Mouse (Mus musculus): ENCODE results near the gene Diras1. TPM values are rescaled to one million over a fixed set of nuclear protein-coding genes. Genes with fewer than 3 reads are reported as not detected.
A peak's percentile ranks its signal among the peaks of the same experiment; 100 is the strongest.

Gene Diras1
- polyA plus RNA-seq, 1 experiment, result 0.06 TPM

DNA sequence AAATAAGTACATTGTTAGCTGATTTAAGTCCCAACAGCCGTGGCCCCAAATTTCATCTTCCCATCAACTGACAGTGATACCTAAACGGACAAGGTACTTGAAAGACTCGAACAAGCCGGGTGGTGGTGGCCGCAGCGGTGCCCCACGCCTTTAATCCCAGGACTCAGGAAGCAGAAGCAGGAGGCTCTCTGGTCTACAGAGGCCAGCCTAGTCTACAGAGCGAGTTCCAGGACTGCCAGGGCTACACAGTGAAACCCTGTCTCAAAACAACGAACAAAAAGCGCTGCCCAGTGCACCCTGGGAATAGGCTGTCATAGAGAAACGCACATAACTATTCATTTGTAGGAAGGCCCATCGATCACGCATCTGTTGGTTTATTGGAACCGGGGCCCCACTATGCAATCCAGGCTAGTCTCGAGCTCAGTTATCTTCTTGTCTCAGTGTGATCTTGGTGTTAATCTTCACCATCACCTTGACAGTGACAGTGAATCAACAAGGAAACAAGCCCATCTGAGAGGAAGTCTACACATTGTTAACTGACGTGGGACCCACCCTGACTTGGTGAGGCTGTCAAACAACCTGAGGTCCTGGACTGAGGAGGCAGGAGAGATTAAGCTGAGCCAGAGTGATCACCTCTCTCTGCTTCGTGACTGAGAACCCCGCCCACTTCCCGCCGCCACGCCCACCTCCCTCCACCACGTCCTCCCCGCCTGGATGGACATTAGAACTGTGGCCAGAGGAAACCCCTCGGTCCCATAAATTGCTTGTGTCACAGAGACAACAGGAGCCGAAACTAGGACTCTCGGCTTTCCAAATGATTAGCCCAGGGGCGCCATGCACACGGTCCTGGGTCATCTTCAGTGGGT is 25.0 kb downstream of the Diras1 start:
- peaks cover 44% of the 10 kb centered on the region for H3K27me3 ChIP-seq (replicated peaks)
- H3K4me1 ChIP-seq, result peaks cover 58% of the 10 kb centered on the region
- TF ChIP-seq GATA1 (IDR thresholded peaks at IDR 0.05; ENCODE audit: borderline replicate concordance, low read length) (no peak), FLI1 (IDR thresholded peaks at IDR 0.05; ENCODE audit: low read length) (no peak)
- H3K9me3 ChIP-seq, result 0 out of 2 replicates have a peak, but pooled peaks cover 4% of the 10 kb centered on the region
- H3K36me3 ChIP-seq (replicated peaks; ENCODE audit: low read length), result no peaks in the 10 kb centered on the region
- no peak overlapping the region for H3K4me3 ChIP-seq (replicated peaks)

DNA sequence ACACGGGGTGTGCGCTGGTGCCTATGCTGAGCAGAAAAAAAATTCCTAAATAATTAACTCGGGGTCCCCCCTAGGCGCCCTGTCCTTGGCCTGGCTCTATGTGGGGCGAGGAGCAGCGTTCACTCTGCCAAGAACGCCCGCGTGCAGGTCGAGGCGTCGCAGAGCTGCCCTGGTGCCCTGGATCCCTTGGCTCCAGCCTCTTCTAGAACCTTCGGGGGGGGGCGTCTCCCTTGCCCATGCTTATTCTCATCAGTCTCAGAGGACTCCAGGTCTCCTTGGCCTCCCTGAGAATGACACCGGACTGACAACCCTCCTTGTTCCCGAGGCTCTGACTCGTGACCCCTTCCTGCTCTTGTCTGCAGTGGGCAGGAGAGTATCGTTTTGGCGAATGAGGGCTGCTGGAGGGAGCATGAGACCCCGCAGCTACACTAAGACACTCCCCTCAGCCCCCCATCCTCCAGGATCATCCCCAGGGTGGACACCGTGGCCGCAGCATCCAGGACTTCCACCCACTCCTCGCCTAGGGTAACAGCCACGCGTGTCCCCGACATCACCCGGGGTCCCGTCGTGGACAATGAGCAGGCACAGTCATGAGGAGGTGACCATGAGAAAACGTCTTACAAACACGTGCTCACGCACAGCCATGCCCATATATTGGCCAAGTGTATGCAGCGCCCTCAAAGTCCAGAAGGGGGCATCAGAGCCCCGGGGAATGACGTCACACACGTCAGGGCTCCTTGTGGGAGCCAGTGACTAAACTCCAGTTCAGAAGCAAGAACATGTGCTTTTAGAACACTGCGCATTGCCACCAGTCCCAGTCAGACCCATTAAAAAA is 25.9 kb downstream of the Diras1 start:
- H3K4me3 ChIP-seq (replicated peaks), result peak overlapping the region; percentile 86
- no peaks in the 10 kb centered on the region for H3K36me3 ChIP-seq (replicated peaks; ENCODE audit: low read length)
- peaks cover 59% of the 10 kb centered on the region for H3K4me1 ChIP-seq
- 0 out of 2 replicates have a peak, but pooled peaks cover 4% of the 10 kb centered on the region for H3K9me3 ChIP-seq
- TF ChIP-seq FLI1 (IDR thresholded peaks at IDR 0.05; ENCODE audit: low read length) (no peak), GATA1 (IDR thresholded peaks at IDR 0.05; ENCODE audit: borderline replicate concordance, low read length) (no peak)
- peaks cover 44% of the 10 kb centered on the region for H3K27me3 ChIP-seq (replicated peaks)

DNA sequence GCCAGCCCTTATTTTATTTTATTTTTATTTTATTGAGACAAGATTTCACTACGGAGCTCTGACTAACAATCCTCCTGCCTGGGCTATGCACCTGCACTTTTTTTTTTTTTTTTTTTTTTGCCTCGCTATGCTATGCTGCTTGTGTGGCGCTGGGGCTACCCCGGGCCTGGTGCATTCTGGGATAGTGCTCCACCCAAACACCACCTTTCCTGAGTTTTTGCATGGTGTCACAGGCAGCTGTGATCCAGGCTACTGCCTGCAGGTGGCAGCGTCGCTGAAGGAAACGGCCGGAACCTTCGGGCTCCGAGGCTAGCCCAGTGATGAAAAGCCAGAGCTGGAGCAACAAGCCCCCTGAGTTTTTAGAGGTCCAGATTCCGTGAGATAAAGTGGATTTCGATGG is 26.7 kb downstream of the Diras1 start:
- TF ChIP-seq GATA1 (IDR thresholded peaks at IDR 0.05; ENCODE audit: borderline replicate concordance, low read length) (no peak), FLI1 (IDR thresholded peaks at IDR 0.05; ENCODE audit: low read length) (no peak)
- H3K36me3 ChIP-seq (replicated peaks; ENCODE audit: low read length), result no peaks in the 10 kb centered on the region
- H3K27me3 ChIP-seq (replicated peaks), result peaks cover 44% of the 10 kb centered on the region
- no peak overlapping the region for H3K4me3 ChIP-seq (replicated peaks)
- H3K4me1 ChIP-seq, result peaks cover 53% of the 10 kb centered on the region
- 0 out of 2 replicates have a peak, but pooled peaks cover 4% of the 10 kb centered on the region for H3K9me3 ChIP-seq

DNA sequence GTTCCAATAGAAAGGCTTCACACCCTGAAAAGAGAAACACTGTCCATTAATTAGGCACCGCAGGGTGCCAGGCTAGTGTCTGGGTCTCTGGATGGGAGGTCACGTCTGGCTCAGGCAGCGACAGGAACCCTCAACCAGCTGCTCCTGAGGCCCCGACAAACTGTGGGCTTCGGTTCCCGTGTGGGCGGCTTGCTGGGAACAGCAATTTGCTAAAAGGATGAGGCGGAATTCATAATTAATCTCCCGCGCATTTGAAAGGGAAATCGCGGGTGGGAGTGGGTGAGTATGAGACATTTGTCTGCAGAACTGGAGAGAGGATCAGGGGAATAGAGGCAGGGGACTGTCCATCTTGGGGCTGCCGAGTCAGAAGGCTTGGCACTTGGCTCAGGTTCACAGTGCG is 27.4 kb downstream of the Diras1 start:
- Histone ChIP-seq H3K4me1 (peaks cover 53% of the 10 kb centered on the region), H3K36me3 (replicated peaks; ENCODE audit: low read length) (no peaks in the 10 kb centered on the region), H3K9me3 (0 out of 2 replicates have a peak, but pooled peaks cover 4% of the 10 kb centered on the region), H3K4me3 (replicated peaks) (no peak overlapping the region), H3K27me3 (replicated peaks) (peaks cover 47% of the 10 kb centered on the region)
- TF ChIP-seq FLI1 (IDR thresholded peaks at IDR 0.05; ENCODE audit: low read length) (no peak), GATA1 (IDR thresholded peaks at IDR 0.05; ENCODE audit: borderline replicate concordance, low read length) (no peak)

DNA sequence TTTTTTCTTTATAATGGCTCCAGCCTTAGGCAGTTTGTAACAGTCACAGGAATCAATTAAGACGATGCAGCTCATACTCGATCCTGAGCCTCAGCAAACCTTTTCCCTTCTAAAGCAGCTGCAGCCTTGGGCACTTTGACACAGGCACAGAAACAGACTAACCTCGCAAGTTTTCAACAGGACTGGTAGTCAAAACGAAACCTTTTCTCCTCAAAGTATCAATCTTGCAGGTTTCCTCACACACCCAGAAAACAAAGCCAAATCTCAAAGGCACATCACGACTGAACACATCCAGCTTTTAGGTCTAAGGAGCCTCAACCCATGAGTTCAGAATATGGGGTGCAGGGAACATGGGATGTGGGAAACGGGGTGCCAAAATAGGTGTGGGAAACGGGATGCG is 28.1 kb downstream of the Diras1 start:
- Histone ChIP-seq H3K9me3 (0 out of 2 replicates have a peak, but pooled peaks cover 4% of the 10 kb centered on the region), H3K36me3 (replicated peaks; ENCODE audit: low read length) (no peaks in the 10 kb centered on the region), H3K27me3 (replicated peaks) (peaks cover 49% of the 10 kb centered on the region), H3K4me1 (peaks cover 53% of the 10 kb centered on the region), H3K4me3 (replicated peaks) (no peak overlapping the region)
- TF ChIP-seq FLI1 (IDR thresholded peaks at IDR 0.05; ENCODE audit: low read length) (no peak), GATA1 (IDR thresholded peaks at IDR 0.05; ENCODE audit: borderline replicate concordance, low read length) (no peak)

DNA sequence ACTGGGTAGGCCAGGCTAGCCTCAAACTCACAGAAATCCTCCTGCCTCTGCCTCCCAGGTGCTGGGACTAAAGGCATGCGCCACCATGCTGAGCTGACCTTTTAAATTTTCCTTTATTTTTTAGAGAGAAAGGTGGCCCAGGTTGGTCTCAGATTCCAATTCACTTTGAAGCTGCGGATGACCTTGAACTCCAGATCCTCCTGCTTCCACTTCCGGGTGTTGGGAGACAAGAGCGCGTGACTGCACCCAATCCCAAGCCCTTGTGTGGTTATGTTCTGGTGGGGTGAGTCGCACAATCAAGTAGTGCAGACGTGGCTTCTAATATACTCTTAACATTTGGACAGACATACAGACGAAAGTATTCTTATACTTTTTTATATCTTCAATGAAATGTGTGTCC is 29.0 kb downstream of the Diras1 start:
- H3K27me3 ChIP-seq (replicated peaks), result peaks cover 51% of the 10 kb centered on the region
- H3K36me3 ChIP-seq (replicated peaks; ENCODE audit: low read length), result no peaks in the 10 kb centered on the region
- H3K9me3 ChIP-seq, result 0 out of 2 replicates have a peak, but pooled peaks cover 4% of the 10 kb centered on the region
- H3K4me3 ChIP-seq (replicated peaks), result no peak overlapping the region
- TF ChIP-seq GATA1 (IDR thresholded peaks at IDR 0.05; ENCODE audit: borderline replicate concordance, low read length) (no peak), FLI1 (IDR thresholded peaks at IDR 0.05; ENCODE audit: low read length) (no peak)
- H3K4me1 ChIP-seq, result peaks cover 57% of the 10 kb centered on the region

DNA sequence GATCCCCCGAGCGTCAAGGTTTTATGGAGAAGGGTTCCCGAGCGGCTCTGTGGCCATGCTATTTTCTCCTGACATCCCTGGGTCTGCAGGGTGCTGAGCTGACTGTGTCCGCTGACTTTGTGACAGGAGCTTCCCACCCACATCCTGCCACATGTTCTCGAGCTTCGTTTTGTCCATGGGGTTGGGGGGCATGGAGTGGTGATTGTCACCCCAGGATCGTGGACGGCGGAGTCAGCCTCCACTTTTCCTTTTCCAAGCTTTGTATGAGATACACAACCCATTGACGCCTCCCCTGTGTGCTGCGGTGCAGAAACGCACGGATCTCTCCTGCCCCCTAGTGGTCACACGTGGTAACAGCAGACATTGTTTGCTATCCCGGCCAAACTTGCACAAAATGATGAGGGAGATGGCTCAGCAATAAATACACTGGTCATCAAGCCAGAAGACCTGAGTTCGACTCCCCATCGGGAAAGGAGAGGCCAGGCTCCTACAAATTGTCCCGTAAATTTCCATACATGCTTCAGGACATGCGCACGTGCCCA is 30.3 kb downstream of the Diras1 start:
- peaks cover 44% of the 10 kb centered on the region for H3K27me3 ChIP-seq (replicated peaks)
- H3K4me3 ChIP-seq (replicated peaks), result peak overlapping the region; percentile 88
- TF ChIP-seq GATA1 (IDR thresholded peaks at IDR 0.05; ENCODE audit: borderline replicate concordance, low read length) (no peak), FLI1 (IDR thresholded peaks at IDR 0.05; ENCODE audit: low read length) (no peak)
- 0 out of 2 replicates have a peak, but pooled peaks cover 4% of the 10 kb centered on the region for H3K9me3 ChIP-seq
- no peaks in the 10 kb centered on the region for H3K36me3 ChIP-seq (replicated peaks; ENCODE audit: low read length)
- H3K4me1 ChIP-seq, result peaks cover 43% of the 10 kb centered on the region

DNA sequence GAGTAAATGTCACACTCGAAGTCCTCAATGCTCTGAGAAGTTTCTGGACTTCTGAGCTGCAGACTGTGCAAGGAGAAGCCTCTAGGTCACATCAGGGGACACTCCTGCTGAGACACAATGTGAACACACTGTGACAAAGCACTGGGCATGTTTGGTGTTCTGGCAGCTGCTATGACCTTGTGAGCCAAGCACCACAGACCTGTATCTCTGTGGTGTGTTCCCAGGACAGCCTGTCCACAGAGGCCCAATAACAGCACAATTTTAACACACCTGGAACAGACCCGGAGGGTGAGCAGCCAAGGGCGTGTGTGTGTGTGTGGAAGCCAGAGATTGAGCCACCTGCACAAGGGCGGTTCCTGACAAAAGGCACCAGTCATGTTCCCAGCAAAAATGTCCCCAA is 30.8 kb downstream of the Diras1 start:
- H3K36me3 ChIP-seq (replicated peaks; ENCODE audit: low read length), result no peaks in the 10 kb centered on the region
- H3K9me3 ChIP-seq, result 0 out of 2 replicates have a peak, but pooled peaks cover 4% of the 10 kb centered on the region
- H3K4me3 ChIP-seq (replicated peaks), result peak overlapping the region; percentile 0
- H3K4me1 ChIP-seq, result peaks cover 41% of the 10 kb centered on the region
- H3K27me3 ChIP-seq (replicated peaks), result peaks cover 47% of the 10 kb centered on the region
- TF ChIP-seq GATA1 (IDR thresholded peaks at IDR 0.05; ENCODE audit: borderline replicate concordance, low read length) (no peak), FLI1 (IDR thresholded peaks at IDR 0.05; ENCODE audit: low read length) (no peak)

DNA sequence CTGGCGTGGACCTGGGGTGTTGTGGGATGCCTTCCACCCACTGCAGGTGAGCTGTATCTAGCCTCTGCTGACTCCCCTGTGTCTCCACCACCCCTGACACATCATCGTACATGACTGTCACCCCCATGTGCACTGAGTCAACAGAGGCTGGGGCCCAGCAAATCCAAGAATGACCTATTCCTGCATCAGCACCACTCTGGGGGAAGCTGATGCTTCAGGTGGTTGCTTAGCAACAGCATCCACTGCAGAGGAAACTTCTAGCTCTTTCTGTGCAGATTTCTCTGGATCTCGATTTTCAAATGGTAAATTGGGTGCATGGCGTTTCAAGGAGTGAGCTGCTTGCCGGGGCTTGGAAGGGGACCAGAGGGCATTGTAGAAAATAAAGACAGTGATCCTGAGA is 32.2 kb downstream of the Diras1 start:
- Histone ChIP-seq H3K36me3 (replicated peaks; ENCODE audit: low read length) (no peaks in the 10 kb centered on the region), H3K27me3 (replicated peaks) (peaks cover 56% of the 10 kb centered on the region), H3K4me1 (peaks cover 38% of the 10 kb centered on the region), H3K9me3 (0 out of 2 replicates have a peak, but pooled peaks cover 4% of the 10 kb centered on the region), H3K4me3 (replicated peaks) (no peak overlapping the region)
- no peak for TF ChIP-seq GATA1 (IDR thresholded peaks at IDR 0.05; ENCODE audit: borderline replicate concordance, low read length)
- TF ChIP-seq FLI1 (IDR thresholded peaks at IDR 0.05; ENCODE audit: low read length), result no peak
